Mouse (Mus musculus): ENCODE data around the gene Herc6.

DNA sequence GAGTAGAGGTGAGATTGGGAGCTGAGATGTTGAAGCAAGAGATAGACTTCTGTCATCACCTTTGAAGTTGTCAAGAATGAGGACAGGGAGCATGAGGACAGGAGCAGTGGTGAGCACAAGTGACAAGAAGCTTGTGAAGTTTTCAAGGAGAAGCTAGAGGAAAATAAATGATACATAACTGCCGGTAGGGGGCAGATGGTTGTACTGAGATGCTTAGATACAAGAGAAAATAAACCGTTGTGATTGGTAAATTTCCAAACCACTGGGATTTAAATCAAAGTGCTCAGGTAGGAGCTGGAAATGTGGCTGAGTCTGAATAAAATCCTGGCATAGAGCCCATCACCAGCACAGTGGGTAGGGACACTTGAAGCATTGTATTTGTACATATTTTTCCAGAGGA is 28.8 kb downstream of the Herc6 start:
- no peak for TF ChIP-seq CTCF (IDR thresholded peaks at IDR 0.05; ENCODE audit: control insufficient read depth, insufficient read depth, insufficient read length)
- TF ChIP-seq MAX (IDR thresholded peaks at IDR 0.05), result no peak
- TF ChIP-seq USF1 (IDR thresholded peaks at IDR 0.05; ENCODE audit: low read depth), result no peak
- no peak for TF ChIP-seq CEBPB (IDR thresholded peaks at IDR 0.05; ENCODE audit: low read depth)
- TF ChIP-seq MYOD1 (IDR thresholded peaks at IDR 0.05; ENCODE audit: control insufficient read depth, insufficient read length, low read depth), result no peak

All from C2C12 (cell line).